Mouse (Mus musculus) heart, adult 2 months (tissue): ENCODE data around the gene Marcks.

Experiments used
- CTCF ChIP-seq: fragments of 200-600 bp; IDR thresholded peaks from 2 replicates; pipeline ENCODE4 v1.8.1; 2022; ENCODE audit warnings: antibody characterized with exemption, mild to moderate bottlenecking, moderate library complexity
- EP300 ChIP-seq: fragments of 200-500 bp; IDR thresholded peaks from 2 replicates; pipeline ENCODE4 v1.6.1; 2011; ENCODE audit warnings: low read depth, low read length, control low read depth; ENCODE audit not compliant: insufficient read depth
- POLR2A ChIP-seq: fragments of 200-500 bp; IDR thresholded peaks from 2 replicates; pipeline ENCODE4 v1.6.1; 2011; ENCODE audit warnings: mild to moderate bottlenecking, low read depth, low read length, control low read depth; ENCODE audit not compliant: insufficient read depth

DNA sequence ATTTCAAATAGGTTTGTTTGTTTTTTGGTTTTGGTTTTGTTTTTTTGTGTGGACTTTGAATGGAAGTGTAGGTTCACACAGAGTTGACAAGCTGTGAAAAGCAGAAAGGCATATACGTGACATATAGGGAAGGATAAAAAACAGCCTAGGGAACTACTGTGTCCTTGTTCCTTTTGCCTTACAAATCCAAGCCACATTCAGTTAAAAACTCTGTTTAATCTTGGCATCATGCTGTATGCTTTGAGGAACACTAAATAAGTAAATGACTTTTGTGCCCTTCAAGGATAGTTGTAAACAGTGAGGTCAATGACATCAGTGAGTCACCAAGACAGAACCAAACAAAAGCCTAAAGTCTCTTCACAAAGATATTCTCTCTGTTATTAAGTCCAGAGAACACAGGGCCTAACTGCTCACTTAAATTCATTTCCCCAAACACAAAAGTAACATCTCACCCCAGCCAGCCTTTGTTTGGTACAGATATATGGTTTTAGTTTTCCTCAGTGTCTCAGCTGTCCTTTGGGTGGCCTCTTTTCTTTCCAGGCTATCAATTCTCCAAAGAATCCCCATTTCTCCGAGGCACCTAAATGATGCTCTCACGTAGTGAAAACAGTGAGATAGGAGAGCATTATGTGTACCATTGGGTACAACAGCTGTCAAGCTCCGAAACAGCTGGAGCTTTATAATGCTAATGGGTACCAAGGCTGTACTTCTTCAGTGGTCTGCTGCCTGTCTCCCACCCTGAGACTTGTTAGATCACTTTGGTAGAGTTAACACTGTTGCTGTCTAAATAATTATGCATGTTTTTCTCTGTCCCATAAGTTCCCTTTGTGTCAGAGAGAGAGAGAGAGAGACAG lies 36.3 kb downstream of the Marcks start:
- TF ChIP-seq POLR2A (no peak), CTCF (no peak), EP300 (no peak)
